Mouse (Mus musculus): ENCODE data around the gene Gm5089. TPM values are rescaled to one million over a fixed set of nuclear protein-coding genes. Genes with fewer than 3 reads are reported as not detected.

The Gm5089 gene
- polyA plus RNA-seq, 1 experiment = not detected

DNA sequence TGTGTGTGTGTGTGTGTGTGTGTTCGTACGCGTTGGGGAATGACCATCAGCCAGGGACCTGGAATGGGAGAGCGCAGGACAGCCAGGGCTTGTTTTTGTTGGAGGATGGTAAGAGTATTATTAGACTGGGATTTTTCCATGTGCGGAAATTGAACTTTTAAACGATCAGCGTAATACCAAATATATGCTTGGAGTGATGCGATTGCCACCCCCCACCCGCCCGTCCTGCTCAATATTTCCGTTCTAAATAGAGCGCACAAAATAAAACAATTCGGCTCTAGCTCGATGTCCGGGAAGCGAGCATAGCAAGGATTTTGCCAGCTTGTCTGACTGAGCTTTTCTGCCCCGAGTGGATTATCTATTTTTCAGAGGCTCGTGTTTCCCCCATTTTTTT, 25.9 kb upstream of the Gm5089 start:
- no peaks in the 10 kb centered on the region for H3K36me3 ChIP-seq (ENCODE audit: control insufficient read depth, insufficient read depth, low read length)
- peaks cover 86% of the 10 kb centered on the region for H3K27me3 ChIP-seq (ENCODE audit: control insufficient read depth, insufficient read depth, low read length)
- 6% methylated on average over 18 of the region's 18 CpGs for WGBS
- H3K4me3 ChIP-seq (ENCODE audit: low read depth, low read length) = no peak overlapping the region
- peaks cover 9% of the 10 kb centered on the region for H3K4me1 ChIP-seq (ENCODE audit: control insufficient read depth, insufficient read depth, insufficient read length, low read length)
- H3K27ac ChIP-seq (ENCODE audit: insufficient read depth, low read depth, low read length) = no peak overlapping the region
- TF ChIP-seq POLR2A (IDR thresholded peaks at IDR 0.05; ENCODE audit: low read depth, low read length) (no peak), CTCF (IDR thresholded peaks at IDR 0.05; ENCODE audit: extremely low read depth, insufficient read length, insufficient replicate concordance, low read depth, low read length) (no peak)

DNA sequence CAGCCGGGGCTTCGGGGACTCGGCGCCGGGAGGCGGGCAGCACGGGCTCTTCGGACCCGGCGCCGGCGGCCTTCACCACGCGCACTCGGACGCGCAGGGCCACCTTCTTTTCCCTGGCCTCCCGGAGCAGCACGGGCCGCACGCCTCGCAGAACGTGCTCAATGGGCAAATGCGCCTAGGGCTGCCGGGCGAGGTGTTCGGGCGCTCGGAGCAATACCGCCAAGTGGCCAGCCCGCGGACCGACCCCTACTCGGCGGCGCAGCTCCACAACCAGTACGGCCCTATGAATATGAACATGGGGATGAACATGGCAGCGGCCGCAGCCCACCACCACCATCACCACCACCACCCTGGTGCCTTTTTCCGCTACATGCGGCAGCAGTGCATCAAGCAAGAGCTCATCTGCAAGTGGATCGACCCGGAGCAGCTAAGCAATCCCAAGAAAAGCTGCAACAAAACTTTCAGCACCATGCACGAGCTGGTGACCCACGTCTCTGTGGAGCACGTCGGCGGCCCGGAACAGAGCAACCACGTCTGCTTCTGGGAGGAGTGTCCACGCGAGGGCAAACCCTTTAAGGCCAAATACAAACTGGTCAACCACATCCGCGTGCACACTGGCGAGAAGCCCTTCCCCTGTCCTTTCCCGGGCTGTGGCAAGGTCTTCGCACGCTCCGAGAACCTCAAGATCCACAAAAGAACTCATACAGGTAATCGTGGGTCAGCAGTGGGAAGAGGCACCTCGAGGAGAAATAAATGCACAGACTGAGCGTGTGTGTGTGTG, 25.3 kb upstream of the Gm5089 start:
- no peak for TF ChIP-seq CTCF (IDR thresholded peaks at IDR 0.05; ENCODE audit: extremely low read depth, insufficient read length, insufficient replicate concordance, low read depth, low read length)
- no peak for TF ChIP-seq POLR2A (IDR thresholded peaks at IDR 0.05; ENCODE audit: low read depth, low read length)
- H3K36me3 ChIP-seq (ENCODE audit: control insufficient read depth, insufficient read depth, low read length) = no peaks in the 10 kb centered on the region
- peaks cover 9% of the 10 kb centered on the region for H3K4me1 ChIP-seq (ENCODE audit: control insufficient read depth, insufficient read depth, insufficient read length, low read length)
- WGBS = 2% methylated on average over 62 of the region's 62 CpGs
- H3K27ac ChIP-seq (ENCODE audit: insufficient read depth, low read depth, low read length) = no peak overlapping the region
- peak overlapping the region; percentile 52 for H3K4me3 ChIP-seq (ENCODE audit: low read depth, low read length)
- H3K27me3 ChIP-seq (ENCODE audit: control insufficient read depth, insufficient read depth, low read length) = peaks cover 88% of the 10 kb centered on the region

DNA sequence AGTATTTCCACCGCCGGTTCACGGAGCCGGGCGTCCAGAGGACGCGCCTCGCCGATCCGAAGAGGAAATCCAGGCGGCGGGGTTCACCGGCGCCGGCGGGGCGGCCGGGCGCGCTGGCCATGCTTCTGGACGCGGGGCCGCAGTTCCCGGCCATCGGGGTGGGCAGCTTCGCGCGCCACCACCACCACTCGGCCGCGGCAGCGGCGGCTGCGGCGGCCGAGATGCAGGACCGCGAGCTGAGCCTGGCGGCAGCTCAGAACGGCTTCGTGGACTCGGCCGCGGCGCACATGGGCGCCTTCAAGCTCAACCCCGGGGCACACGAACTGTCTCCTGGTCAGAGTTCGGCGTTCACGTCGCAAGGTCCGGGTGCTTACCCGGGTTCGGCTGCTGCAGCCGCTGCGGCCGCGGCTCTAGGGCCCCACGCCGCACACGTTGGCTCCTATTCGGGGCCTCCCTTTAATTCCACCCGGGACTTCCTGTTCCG, 24.7 kb upstream of the Gm5089 start:
- Histone ChIP-seq H3K36me3 (ENCODE audit: control insufficient read depth, insufficient read depth, low read length) (no peaks in the 10 kb centered on the region), H3K27me3 (ENCODE audit: control insufficient read depth, insufficient read depth, low read length) (peaks cover 87% of the 10 kb centered on the region), H3K4me3 (ENCODE audit: low read depth, low read length) (peak overlapping the region; percentile 52), H3K27ac (ENCODE audit: insufficient read depth, low read depth, low read length) (no peak overlapping the region), H3K4me1 (ENCODE audit: control insufficient read depth, insufficient read depth, insufficient read length, low read length) (peaks cover 9% of the 10 kb centered on the region)
- TF ChIP-seq POLR2A (IDR thresholded peaks at IDR 0.05; ENCODE audit: low read depth, low read length) (no peak), CTCF (IDR thresholded peaks at IDR 0.05; ENCODE audit: extremely low read depth, insufficient read length, insufficient replicate concordance, low read depth, low read length) (no peak)
- 1% methylated on average over 65 of the region's 65 CpGs for WGBS

DNA sequence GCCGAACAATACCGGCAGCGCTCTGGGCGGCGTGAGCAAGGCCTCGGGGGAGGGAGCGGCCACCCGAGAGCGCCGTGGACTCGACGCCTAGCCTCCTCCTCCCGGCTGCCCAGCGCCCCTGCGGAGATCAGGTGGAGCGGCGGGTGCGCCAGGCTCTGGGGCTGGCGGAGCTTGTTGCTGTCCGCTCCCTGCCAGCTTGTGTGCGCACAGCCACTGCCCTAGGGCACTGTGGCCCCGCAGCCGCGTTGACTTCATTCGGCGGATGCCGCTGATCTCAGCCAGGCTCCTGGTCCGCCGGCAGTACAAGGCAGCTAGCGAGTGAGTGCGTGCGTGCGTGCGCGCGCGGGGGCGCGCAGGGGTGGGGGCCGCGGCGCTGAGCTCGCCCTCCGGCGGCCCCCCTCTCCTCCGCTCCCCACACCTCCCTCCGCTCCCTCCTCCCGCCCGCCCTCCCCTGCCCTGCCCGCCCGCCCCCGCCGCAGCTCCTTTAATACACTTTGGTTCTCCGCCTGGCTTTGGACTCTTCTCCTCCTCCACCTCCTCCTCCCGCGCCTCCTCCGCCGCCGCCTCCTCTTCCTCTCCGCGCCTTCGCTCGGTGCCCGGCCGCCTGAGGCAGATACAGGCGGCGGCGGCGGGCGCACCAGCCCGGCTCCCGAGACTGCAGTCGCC, 24.1 kb upstream of the Gm5089 start, which contains the start of gene Zic2:
Gene Zic2, plus strand, starts transcription at position 545 of the 666 bp plus-strand sequence.
- no peak within 1 kb of the TSS for H3K27ac ChIP-seq (ENCODE audit: insufficient read depth, low read depth, low read length)
- peaks cover 9% of the 10 kb centered on the region for H3K4me1 ChIP-seq (ENCODE audit: control insufficient read depth, insufficient read depth, insufficient read length, low read length)
- WGBS = 1% methylated on average over 64 of the region's 73 CpGs
- no peak for TF ChIP-seq CTCF (IDR thresholded peaks at IDR 0.05; ENCODE audit: extremely low read depth, insufficient read length, insufficient replicate concordance, low read depth, low read length)
- no peak for TF ChIP-seq POLR2A (IDR thresholded peaks at IDR 0.05; ENCODE audit: low read depth, low read length)
- peak within 1 kb of the TSS; percentile 52 for H3K4me3 ChIP-seq (ENCODE audit: low read depth, low read length)
- H3K36me3 ChIP-seq (ENCODE audit: control insufficient read depth, insufficient read depth, low read length) = no peaks in the 10 kb centered on the region
- H3K27me3 ChIP-seq (ENCODE audit: control insufficient read depth, insufficient read depth, low read length) = peaks cover 82% of the 10 kb centered on the region

DNA sequence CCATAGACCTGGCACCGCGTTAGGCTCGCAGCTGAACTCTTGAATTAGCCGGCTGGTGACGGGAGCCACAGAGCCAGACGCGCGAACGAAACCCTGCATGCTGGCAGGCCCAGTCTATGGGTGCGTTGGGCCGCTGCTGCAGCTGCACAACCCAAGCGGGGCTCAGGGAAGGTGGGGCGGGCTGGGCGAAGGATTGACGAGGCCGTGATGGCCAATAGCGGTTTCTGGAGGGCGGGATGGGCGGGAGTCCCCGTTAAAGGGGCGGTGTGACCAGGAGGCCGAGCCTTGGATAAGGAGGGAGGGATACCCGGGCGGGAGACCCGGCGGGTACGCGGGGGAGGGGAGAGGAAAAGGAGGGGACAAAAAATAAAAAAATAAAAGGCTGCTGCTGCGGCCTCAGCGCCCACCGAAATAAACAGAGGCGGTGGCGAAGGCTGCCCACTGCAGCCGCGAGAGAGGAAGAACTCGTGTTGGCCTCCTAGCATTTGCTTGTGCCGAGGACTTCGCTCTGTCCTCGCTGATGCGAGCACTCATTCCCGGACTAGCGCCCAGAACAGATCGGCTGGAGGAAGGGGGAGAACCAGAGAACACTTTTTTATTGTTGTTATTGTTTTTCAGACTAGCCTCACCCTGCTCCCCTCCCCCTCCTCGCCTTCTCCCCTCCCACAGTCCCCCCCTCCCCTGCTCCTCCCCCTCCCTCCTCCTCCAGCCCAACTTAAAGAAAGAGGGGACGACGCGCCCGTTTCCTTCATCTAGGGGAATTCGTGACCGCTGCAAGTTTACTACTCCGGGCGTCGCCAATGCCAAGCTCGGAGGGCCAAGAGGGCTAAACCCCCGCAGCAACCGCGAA, 23.4 kb upstream of the Gm5089 start:
- no peak overlapping the region for H3K27ac ChIP-seq (ENCODE audit: insufficient read depth, low read depth, low read length)
- H3K36me3 ChIP-seq (ENCODE audit: control insufficient read depth, insufficient read depth, low read length) = no peaks in the 10 kb centered on the region
- peaks cover 9% of the 10 kb centered on the region for H3K4me1 ChIP-seq (ENCODE audit: control insufficient read depth, insufficient read depth, insufficient read length, low read length)
- H3K27me3 ChIP-seq (ENCODE audit: control insufficient read depth, insufficient read depth, low read length) = peaks cover 84% of the 10 kb centered on the region
- 1% methylated on average over 57 of the region's 57 CpGs for WGBS
- TF ChIP-seq CTCF (IDR thresholded peaks at IDR 0.05; ENCODE audit: extremely low read depth, insufficient read length, insufficient replicate concordance, low read depth, low read length) = no peak
- TF ChIP-seq POLR2A (IDR thresholded peaks at IDR 0.05; ENCODE audit: low read depth, low read length) = no peak
- peak overlapping the region; percentile 45 for H3K4me3 ChIP-seq (ENCODE audit: low read depth, low read length)

DNA sequence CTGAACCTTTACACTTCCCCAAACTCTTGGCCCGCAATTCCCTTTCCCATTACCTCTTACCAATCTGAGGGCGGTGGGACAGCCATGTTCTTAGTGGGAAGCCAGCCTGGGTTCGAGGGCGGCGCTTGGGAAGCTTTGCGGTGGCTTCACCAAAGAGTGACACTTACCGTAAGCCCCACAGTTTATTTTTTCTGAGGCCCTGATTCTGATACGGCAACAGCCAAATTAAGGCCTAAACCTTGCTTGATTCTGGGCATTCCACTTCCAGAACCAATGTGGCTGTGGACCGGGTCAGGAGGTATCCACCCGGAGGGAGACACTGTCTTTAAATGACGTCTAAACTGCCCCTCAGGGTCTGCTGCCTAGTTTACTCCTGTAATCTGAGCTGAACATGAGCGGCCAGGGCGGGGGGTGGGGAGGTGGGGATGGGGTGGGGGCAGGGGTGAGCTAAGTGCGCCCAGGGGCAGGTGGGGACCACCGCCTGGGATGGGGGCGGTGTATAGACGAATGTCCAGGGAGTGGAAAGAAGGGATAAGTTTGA, 22.4 kb upstream of the Gm5089 start:
- H3K27me3 ChIP-seq (ENCODE audit: control insufficient read depth, insufficient read depth, low read length) = peaks cover 84% of the 10 kb centered on the region
- peaks cover 9% of the 10 kb centered on the region for H3K4me1 ChIP-seq (ENCODE audit: control insufficient read depth, insufficient read depth, insufficient read length, low read length)
- WGBS = 4% methylated on average over 17 of the region's 17 CpGs
- TF ChIP-seq POLR2A (IDR thresholded peaks at IDR 0.05; ENCODE audit: low read depth, low read length) = no peak
- TF ChIP-seq CTCF (IDR thresholded peaks at IDR 0.05; ENCODE audit: extremely low read depth, insufficient read length, insufficient replicate concordance, low read depth, low read length) = no peak
- no peak overlapping the region for H3K27ac ChIP-seq (ENCODE audit: insufficient read depth, low read depth, low read length)
- no peak overlapping the region for H3K4me3 ChIP-seq (ENCODE audit: low read depth, low read length)
- no peaks in the 10 kb centered on the region for H3K36me3 ChIP-seq (ENCODE audit: control insufficient read depth, insufficient read depth, low read length)
